Mouse (Mus musculus) adrenal gland, adult 2 months (tissue): ENCODE measurements at regions not wholly inside any gene's neighbourhood (a gene's known extent, or its start where the extent isn't known, plus 50 kb on each side); places are given as distances from the start of the nearest gene placed in this dataset.

Experiments used
- DNase-seq: peaks from one replicate; pipeline ENCODE4 v3.0.0; 2021

- no peak for DNase-seq
These were observed 183.1 kb upstream of the Adcy2 start for GRCm38 (mm10) chr13:69182478-69182877.

DNA sequence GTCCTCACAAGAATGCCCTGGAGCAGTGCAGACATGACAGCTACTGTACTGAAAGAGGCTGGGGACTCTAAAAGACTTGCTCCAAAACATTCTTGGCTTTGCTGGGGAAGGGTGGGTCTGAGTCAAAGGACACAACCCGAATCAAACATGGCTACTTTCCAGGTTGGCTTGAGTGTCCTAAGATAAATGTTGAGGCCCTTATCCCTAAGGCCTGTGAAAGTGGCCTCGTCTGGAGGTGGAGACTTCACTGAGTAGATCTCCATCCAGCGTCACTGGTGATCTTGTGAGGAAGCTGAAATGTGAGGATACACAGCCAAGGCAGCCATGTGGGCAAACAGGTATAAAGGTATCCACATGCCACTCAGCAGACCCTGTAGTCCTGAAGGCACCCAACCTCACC lies 191.3 kb upstream of the Adcy2 start:
- no peak for DNase-seq

DNA sequence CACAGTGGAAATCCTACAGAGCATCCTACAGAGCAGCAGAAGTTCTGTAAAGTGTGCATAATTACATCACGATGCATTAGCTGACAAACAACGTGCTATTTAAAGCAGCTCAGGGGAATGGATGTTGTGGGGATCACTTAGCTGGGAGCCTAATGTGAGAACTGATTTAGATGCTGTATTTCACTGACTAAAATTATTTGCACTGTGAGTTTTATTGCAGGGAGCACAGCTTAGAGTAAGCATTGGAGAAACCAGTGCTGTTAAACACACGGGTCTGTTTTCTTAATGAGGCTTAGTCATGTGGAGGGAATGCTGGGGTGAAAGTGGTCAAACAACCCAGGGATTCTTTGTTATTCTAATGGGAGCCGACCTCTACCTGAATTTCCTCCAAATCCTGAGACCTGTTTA lies 197.1 kb upstream of the Adcy2 start:
- DNase-seq = no peak

DNA sequence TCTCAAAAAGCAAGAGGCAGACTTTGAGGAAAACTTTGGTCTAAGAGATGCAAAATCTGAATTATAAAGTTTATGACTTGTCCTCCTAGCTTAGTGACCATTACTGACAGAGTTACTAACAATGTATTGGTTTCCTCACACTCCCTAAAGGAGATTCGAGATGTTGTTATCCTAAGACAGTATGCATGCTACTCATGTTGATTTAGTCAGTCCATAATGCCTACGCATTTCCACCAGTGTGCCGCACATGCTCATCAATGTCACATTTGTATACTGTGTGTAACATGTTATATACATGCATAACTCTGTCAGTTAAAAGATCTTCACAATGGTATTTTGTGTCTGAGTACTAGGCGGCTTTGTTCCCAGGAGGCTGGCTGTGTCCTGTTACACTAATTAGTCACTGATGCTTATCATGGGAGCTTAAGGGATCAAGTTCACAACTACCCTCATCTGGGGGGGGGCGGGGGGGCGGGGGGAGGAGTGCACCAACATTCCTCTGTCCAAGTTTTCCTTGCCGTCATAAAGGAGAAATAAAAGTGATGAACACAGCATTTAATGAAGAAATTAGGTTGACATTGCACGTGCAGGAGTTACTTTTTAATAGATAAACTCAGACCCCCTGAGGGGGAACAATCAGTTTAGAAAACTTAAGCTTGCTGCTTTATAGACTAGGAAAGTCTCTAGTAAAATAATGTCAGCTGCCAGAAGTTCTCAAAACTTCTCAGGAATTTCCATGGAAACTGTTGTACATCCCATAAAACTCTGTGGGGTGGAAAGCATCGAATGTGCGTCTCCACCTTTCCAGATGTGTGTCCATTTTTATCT lies 208.6 kb upstream of the Adcy2 start:
- DNase-seq = no peak

GRCm38 (mm10) chr13:69208569-69208881 lies 209.2 kb upstream of the Adcy2 start:
- no peak for DNase-seq

DNA sequence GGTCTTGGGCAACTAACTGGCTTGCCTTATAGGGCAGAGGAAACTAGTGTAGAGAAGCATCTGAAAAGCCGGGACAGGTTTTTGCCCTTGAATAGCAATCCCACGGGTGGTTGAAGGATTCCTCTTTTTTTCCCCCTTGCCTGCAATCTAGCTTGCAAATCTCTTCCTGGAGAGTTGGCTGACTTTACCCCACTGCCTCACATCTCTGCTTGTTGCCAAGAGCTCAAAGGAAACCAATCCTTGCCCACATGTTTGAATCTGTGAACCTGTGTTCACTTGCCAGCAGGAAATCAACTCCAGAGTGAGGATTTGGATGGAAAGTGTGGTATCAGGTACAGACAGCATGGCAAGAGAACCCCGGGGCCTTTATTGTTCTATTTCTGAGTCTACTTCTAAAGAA lies 217.2 kb upstream of the Adcy2 start:
- no peak for DNase-seq

DNA sequence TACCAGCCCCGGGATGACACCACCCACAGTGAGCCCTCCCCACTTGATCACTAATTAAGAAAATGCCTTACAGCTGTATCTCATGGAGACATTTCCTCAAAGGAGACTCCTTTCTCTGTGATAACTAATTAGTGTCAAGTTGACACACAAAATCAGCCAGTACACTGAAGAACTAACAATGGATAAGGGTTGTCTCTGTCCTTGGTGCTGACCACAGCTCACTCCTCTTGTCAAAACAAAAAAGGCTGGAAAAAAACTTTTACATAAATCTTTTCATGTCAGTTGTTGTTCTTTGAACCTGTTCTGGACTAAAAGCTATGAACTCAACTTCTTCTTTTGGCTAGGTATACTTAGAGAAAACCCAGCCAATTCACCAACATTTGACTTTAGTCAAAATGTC lies 221.1 kb upstream of the Adcy2 start:
- DNase-seq = no peak

GRCm38 (mm10) chr13:69226538-69226937 lies 227.2 kb upstream of the Adcy2 start:
- DNase-seq = no peak

- DNase-seq = no peak
These were observed 231.1 kb upstream of the Adcy2 start for GRCm38 (mm10) chr13:69230361-69230943.

DNA sequence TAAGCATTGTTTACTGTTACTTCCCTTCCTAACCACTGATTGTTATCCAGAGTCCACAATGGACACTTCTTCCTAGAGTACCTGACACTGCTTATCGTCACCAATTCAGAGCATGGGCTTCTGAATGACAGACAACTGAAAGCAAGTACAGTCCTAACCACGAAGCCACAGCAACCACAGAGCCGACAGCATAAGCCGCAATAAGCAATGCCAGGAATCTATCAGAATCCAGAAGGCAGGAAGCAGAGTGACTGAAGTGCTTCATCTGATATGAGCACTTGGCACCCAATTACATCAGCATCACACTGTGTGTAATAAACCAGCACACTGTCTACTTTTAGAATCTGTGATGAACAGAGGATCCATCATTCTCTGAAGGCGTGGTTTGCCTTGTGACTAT lies 237.0 kb upstream of the Adcy2 start:
- DNase-seq = no peak

DNA sequence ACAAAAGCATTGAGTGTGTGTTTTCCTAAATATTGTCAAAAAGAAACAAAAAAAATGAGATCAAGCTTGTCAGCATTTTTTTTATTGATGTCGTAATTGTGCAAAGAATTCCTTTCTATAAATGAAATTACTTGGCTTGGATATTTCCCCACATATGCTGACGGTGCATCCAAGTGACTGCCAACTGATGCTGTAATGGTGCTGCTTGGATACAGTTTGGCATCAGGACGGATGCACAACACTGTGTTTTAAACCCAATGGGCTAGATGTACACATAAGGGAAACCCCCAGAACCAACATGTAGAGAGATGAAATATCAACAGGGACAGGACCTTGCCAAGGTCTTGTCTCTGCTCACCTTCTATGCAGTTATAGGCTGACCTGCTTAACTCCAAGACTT lies 238.6 kb upstream of the Adcy2 start:
- no peak for DNase-seq

DNA sequence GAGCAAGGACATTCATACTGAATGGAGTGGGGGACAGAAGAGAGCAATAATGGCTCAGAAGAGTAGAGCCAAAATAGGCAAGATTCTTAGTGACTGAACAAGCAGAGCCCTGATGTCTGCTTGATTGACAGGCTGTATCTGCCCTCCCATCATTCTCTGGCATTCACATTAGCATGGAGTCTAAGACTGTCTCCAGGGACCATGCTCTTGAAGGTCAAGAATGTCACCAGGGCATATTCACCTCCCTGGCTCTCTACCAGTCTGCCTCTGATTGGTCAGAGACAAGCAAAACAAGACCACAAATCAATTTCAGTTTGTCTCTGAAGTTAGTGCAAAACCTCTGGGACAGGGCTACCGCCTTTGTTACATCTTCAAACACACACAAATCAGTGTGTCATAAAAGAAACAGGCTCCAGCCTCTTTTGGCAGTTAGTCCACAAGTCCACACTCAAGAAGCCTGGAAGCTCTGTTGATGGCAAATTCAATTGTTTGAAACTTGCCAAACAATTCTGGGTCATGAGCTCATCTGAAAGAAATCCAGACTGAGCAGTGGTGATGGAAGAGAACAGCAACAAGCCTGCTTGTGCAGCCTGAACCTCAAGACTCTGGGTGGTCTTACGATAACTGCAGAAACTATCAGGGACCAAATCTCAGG lies 240.0 kb upstream of the Adcy2 start:
- no peak for DNase-seq

GRCm38 (mm10) chr13:69242544-69243296 lies 243.4 kb upstream of the Adcy2 start:
- DNase-seq = no peak

DNA sequence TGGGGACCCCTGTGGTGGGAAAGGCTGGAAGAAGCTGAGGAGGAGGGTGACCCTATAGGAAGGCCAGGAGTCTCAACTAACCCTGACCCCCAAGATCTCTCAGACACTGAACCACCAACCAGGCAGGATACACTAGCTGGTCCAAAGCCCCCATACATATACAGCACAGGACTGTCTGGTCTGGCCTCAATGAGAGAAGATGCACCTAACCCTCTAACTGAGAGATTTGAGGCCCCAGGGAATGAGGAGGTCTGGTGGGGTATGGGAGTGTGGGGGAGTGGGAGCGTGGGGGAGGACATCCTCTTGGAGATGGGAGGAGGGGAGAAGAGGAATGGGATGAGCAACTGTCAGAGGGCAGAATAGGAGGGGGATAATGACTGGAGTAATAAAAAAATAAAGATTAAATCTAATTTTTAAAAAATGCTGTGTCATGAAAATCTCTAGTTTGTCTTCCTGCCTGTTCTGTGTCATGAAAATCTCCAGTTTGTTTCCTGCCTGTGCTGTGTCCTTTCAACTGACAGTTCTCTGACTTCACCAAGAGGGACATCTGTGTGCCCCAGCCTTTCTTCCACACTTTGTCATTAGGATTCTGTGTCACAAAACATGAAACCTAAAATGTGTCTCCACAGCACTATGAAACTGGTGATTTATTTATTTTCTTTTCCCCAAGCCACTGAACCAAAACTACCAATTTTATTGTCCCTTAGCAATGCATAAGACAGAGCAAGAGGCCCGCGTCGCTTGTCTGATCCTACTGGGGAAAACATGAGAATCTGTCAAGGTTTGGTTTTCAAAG lies 251.2 kb upstream of the Adcy2 start:
- no peak for DNase-seq

- DNase-seq = no peak
These were observed 251.8 kb upstream of the Adcy2 start for GRCm38 (mm10) chr13:69251130-69251561.

DNA sequence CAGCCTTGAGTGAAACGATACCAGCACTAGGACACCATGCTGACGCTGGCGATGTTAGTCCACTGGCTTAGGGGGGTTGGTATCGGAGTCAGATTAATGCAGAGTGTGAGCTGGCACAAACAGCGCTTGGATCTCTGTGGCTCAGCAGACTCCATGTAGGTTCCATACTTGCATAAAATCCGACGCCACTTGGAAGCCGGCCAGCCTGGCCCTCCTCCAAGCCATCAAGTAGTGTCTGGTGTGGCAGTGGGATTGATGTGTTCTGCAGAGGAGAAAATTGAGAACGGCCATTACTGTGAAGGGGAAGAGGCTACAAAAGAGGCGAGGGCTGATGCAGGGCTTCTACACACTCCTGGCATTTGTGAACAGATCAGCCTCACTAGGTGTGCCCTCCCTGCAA lies 253.0 kb upstream of the Adcy2 start:
- no peak for DNase-seq

DNA sequence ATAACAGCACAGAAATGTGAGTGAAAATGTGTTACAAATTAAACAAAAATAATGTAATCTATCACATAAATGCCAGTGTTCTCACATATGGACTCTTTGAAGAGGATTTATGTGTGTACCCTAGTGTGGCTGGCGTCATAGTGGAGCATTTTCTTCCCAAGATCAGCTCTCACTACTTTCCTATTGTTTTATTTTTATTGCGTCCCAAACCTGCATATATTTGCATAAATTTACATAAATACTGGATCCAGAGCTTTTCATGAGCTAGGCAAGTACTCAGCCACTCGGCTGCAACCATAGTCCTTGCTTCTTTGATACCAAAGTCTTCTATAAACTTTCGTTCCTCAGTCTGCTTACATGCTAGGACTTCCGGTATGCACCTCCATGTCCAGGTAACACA lies 261.1 kb upstream of the Adcy2 start:
- no peak for DNase-seq

GRCm38 (mm10) chr13:69260972-69261371 lies 261.6 kb upstream of the Adcy2 start:
- no peak for DNase-seq

DNA sequence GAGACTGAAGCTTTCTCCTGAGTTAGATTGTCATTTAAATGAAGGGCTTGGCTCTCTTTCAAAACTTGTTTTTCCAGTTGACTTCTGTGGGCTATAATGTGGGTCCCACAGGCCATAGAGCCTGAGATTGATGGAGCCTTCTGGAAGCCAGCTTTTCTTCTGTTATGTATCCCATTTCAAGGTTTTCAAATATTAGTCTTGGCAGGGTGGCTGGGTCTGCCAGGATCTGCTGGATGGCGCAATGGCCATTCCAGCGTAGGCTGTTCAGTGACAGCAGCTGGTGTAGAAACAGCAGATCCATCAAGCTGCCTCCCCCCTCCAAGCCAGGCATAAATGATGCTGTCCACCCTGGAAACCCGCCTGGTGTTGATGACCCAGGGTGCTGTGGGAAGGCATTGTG lies 264.4 kb upstream of the Adcy2 start:
- DNase-seq = no peak

- no peak for DNase-seq
These were observed 266.7 kb upstream of the Adcy2 start for GRCm38 (mm10) chr13:69266071-69266470.

GRCm38 (mm10) chr13:69272506-69272905 lies 261.0 kb upstream of the Nsun2 start:
- no peak for DNase-seq

DNA sequence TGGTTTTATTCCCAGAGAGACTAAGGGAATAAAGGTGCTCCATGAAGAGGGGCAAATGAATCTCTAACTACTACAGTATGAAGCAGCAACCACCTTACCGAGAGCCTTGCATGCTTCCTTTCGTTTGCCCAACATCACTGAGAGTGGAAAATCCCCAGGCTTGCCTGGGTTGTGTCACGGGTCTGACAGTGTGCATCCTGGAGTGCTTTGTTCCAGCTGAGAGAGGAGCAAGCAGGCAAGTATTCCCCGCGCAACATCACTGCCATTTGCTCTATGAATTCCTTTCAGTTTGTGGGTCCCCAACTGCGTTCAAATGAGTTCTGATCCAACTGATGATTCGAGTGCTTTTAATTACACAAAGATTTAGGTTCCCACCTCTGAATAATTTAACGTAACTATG lies 253.9 kb upstream of the Nsun2 start:
- no peak for DNase-seq
